Mouse (Mus musculus) kidney, postnatal 0 days (tissue): ENCODE results near the gene Ppih. TPM values are rescaled to one million over a fixed set of nuclear protein-coding genes. Genes with fewer than 3 reads are reported as not detected.
A peak's percentile ranks its signal among the peaks of the same experiment; 100 is the strongest.

ENCODE experiments used
- ATAC-seq: fragments of 200-750 bp; cut with Nextera tagmentation; replicated peaks from 2 replicates; pipeline ENCODE4 v1.8.0; 2017; ENCODE audit warnings: low read depth, moderate number of reproducible peaks, moderate TSS enrichment, moderate library complexity; ENCODE audit not compliant: low FRiP score
- DNase-seq: peaks from one replicate; pipeline ENCODE4 v3.0.0-alpha.2; 2016; ENCODE audit warnings: low spot score
- H3K27ac ChIP-seq: fragments of 300-500 bp; sonication (generic); 2 replicates; pipeline ENCODE4 v1.5.1; 2014; ENCODE audit warnings: mild to moderate bottlenecking
- H3K27me3 ChIP-seq: fragments of 300-500 bp; sonication (generic); 2 replicates; pipeline ENCODE4 v1.6.1; 2014; ENCODE audit warnings: low read length, mixed read lengths; ENCODE audit not compliant: insufficient read depth
- H3K36me3 ChIP-seq: fragments of 300-500 bp; sonication (generic); 2 replicates; pipeline ENCODE4 v1.6.1; 2014; ENCODE audit warnings: low read length, mixed read lengths; ENCODE audit not compliant: insufficient read depth
- H3K4me1 ChIP-seq: fragments of 300-500 bp; sonication (generic); replicated peaks from 2 replicates; pipeline ENCODE4 v1.6.1; 2014; ENCODE audit warnings: antibody characterized with exemption, low read length, mixed read lengths; ENCODE audit not compliant: insufficient read depth
- H3K4me2 ChIP-seq: fragments of 300-500 bp; sonication (generic); 2 replicates; pipeline ENCODE4 v1.6.1; 2014; ENCODE audit warnings: mild to moderate bottlenecking, low read length, moderate library complexity, mixed read lengths
- H3K4me3 ChIP-seq: fragments of 300-500 bp; sonication (generic); replicated peaks from 2 replicates; pipeline ENCODE4 v1.5.1; 2014; ENCODE audit warnings: low read depth, low read length
- H3K9ac ChIP-seq: fragments of 300-500 bp; sonication (generic); 2 replicates; pipeline ENCODE4 v1.6.1; 2014; ENCODE audit warnings: low read depth, low read length
- H3K9me3 ChIP-seq: fragments of 300-500 bp; sonication (generic); replicated peaks from 2 replicates; pipeline ENCODE4 v1.6.1; 2016; ENCODE audit warnings: low read length, inconsistent platforms, mixed read lengths
- CTCF ChIP-seq: IDR thresholded peaks from 2 replicates; pipeline ENCODE4 v1.5.1; 2016; ENCODE audit warnings: antibody characterized with exemption, low read depth, mild to moderate bottlenecking, moderate library complexity
- WGBS: fragments of 180-500 bp; shearing (Covaris S2); extraction: QIAGEN DNeasy Blood & Tissue Kit; methylation state at CpG from one replicate; pipeline ENCODE4 v1.1.7; 2014; 5-methylcytosine and 5-hydroxymethylcytosine counted together
- polyA plus RNA-seq: library from polyadenylated mRNA; unstranded; fragments of >200 nt; fragmentation: Nextera tagmentation; extraction: Ambion mirVana; gene quantifications from 2 replicates; pipeline ENCODE4 v1.2.1, GENCODE M21; 2015

Gene Ppih
- polyA plus RNA-seq, 1 experiment from 2014 or later, result 74.6 TPM

GRCm38 (mm10) chr4:119303291-119303690, 17.1 kb downstream of the Ppih start:
- DNase-seq (no peak), ATAC-seq (no peak)
- WGBS, result 92% methylated on average over 8 of the region's 8 CpGs
- H3K9ac ChIP-seq, result no peak overlapping the region
- H3K4me3 ChIP-seq, result no peak overlapping the region
- H3K36me3 ChIP-seq, result 0 out of 2 replicates have a peak, but pooled peaks cover 6% of the 10 kb centered on the region
- H3K27me3 ChIP-seq, result no peaks in the 10 kb centered on the region
- no peaks in the 10 kb centered on the region for H3K9me3 ChIP-seq
- H3K4me2 ChIP-seq, result no peak overlapping the region
- no peak overlapping the region for H3K27ac ChIP-seq
- no peaks in the 10 kb centered on the region; the same call in 1 of the 2 replicates for H3K4me1 ChIP-seq
- TF ChIP-seq CTCF, result no peak

GRCm38 (mm10) chr4:119301777-119302176, 18.6 kb downstream of the Ppih start:
- Histone ChIP-seq H3K9me3 (no peaks in the 10 kb centered on the region), H3K27ac (no peak overlapping the region), H3K36me3 (0 out of 2 replicates have a peak, but pooled peaks cover 3% of the 10 kb centered on the region), H3K27me3 (no peaks in the 10 kb centered on the region), H3K9ac (no peak overlapping the region), H3K4me2 (no peak overlapping the region), H3K4me3 (no peak overlapping the region), H3K4me1 (no peaks in the 10 kb centered on the region; the same call in 1 of the 2 replicates)
- 78% methylated on average over 3 of the region's 3 CpGs for WGBS
- no peak for TF ChIP-seq CTCF
- no peak for DNase-seq
- ATAC-seq, result no peak

GRCm38 (mm10) chr4:119300761-119301160, 19.6 kb downstream of the Ppih start:
- Histone ChIP-seq H3K36me3 (no peaks in the 10 kb centered on the region), H3K4me2 (no peak overlapping the region), H3K27ac (no peak overlapping the region), H3K27me3 (no peaks in the 10 kb centered on the region), H3K4me3 (no peak overlapping the region), H3K4me1 (no peaks in the 10 kb centered on the region; the same call in 1 of the 2 replicates), H3K9me3 (no peaks in the 10 kb centered on the region), H3K9ac (no peak overlapping the region)
- WGBS, result 87% methylated on average over 3 of the region's 3 CpGs
- ATAC-seq (no peak), DNase-seq (no peak)
- TF ChIP-seq CTCF, result no peak

- 0 out of 2 replicates have a peak, but pooled peaks cover 4% of the 10 kb centered on the region for H3K4me1 ChIP-seq
- no peaks in the 10 kb centered on the region for H3K9me3 ChIP-seq
- ATAC-seq (no peak), DNase-seq (no peak)
- no peaks in the 10 kb centered on the region for H3K27me3 ChIP-seq
- WGBS, result 34% methylated on average over 2 of the region's 2 CpGs
- H3K36me3 ChIP-seq, result no peaks in the 10 kb centered on the region
- no peak overlapping the region for H3K4me3 ChIP-seq
- TF ChIP-seq CTCF, result no peak
- H3K4me2 ChIP-seq, result no peak overlapping the region
- no peak overlapping the region for H3K27ac ChIP-seq
- H3K9ac ChIP-seq, result no peak overlapping the region
Measured at GRCm38 (mm10) chr4:119297361-119297760, 23.0 kb downstream of the Ppih start.

- TF ChIP-seq CTCF, result no peak
- H3K4me1 ChIP-seq, result 0 out of 2 replicates have a peak, but pooled peaks cover 4% of the 10 kb centered on the region
- H3K9ac ChIP-seq, result peak overlapping the region; percentile 71
- 6% methylated on average over 6 of the region's 6 CpGs for WGBS
- peak overlapping the region; percentile 86 for H3K27ac ChIP-seq
- H3K36me3 ChIP-seq, result no peaks in the 10 kb centered on the region
- DNase-seq (no peak), ATAC-seq (no peak)
- peak overlapping the region; percentile 60 for H3K4me2 ChIP-seq
- peak overlapping the region; percentile 99 for H3K4me3 ChIP-seq
- H3K27me3 ChIP-seq, result no peaks in the 10 kb centered on the region
- H3K9me3 ChIP-seq, result no peaks in the 10 kb centered on the region
Measured at GRCm38 (mm10) chr4:119295134-119295453, 25.3 kb downstream of the Ppih start.

- WGBS, result under 1% methylated on average over 61 of the region's 61 CpGs
- DNase-seq (peak; percentile 99), ATAC-seq (peak; percentile 99)
- peak within 1 kb of the TSS; percentile 86 for H3K27ac ChIP-seq
- peak within 1 kb of the TSS; percentile 99 for H3K4me3 ChIP-seq
- peak within 1 kb of the TSS; percentile 92 for H3K4me2 ChIP-seq
- no peaks in the 10 kb centered on the region for H3K27me3 ChIP-seq
- H3K9me3 ChIP-seq, result no peaks in the 10 kb centered on the region
- H3K9ac ChIP-seq, result peak within 1 kb of the TSS; percentile 94
- TF ChIP-seq CTCF, result no peak
- H3K4me1 ChIP-seq, result 0 out of 2 replicates have a peak, but pooled peaks cover 4% of the 10 kb centered on the region
- H3K36me3 ChIP-seq, result no peaks in the 10 kb centered on the region
Measured at GRCm38 (mm10) chr4:119294415-119295133, 25.8 kb downstream of the Ppih start, which contains the start of gene Ybx1. TSS of gene Ybx1 (minus strand) at chr4:119294604.
